Mouse (Mus musculus) thymus, adult 2 months (tissue): ENCODE measurements around the gene Mfsd2a. TPM values are rescaled to one million over a fixed set of nuclear protein-coding genes. Genes with fewer than 3 reads are reported as not detected.

ENCODE experiments used
- DNase-seq: peaks from one replicate; pipeline ENCODE4 v3.0.0; 2021
- H3K27ac ChIP-seq: fragments of 200-500 bp; 2 replicates; pipeline ENCODE4 v1.5.1; 2012; ENCODE audit warnings: low read length, control low read depth; ENCODE audit not compliant: control insufficient read depth, insufficient read depth
- H3K27me3 ChIP-seq: fragments of 200-500 bp; 2 replicates; pipeline ENCODE4 v1.6.1; 2012; ENCODE audit warnings: mild to moderate bottlenecking, low read length, moderate library complexity, mixed read lengths; ENCODE audit not compliant: control insufficient read depth, insufficient read depth
- H3K36me3 ChIP-seq: fragments of 200-500 bp; 2 replicates; pipeline ENCODE4 v1.6.1; 2012; ENCODE audit warnings: mild to moderate bottlenecking, low read length, moderate library complexity; ENCODE audit not compliant: control insufficient read depth, insufficient read depth
- H3K4me1 ChIP-seq: fragments of 200-500 bp; replicated peaks from 2 replicates; pipeline ENCODE4 v1.6.1; 2012; ENCODE audit warnings: low read length; ENCODE audit not compliant: control insufficient read depth, insufficient read depth
- H3K4me3 ChIP-seq: fragments of 200-500 bp; 2 replicates; pipeline ENCODE4 v1.5.1; 2012; ENCODE audit warnings: mild to moderate bottlenecking, low read length, control low read depth, moderate library complexity; ENCODE audit not compliant: control insufficient read depth, insufficient read depth
- CTCF ChIP-seq: fragments of 200-500 bp; IDR thresholded peaks from 2 replicates; pipeline ENCODE4 v1.5.1; 2012; ENCODE audit warnings: mild to moderate bottlenecking, control low read depth, low read length, moderate library complexity, borderline replicate concordance; ENCODE audit not compliant: control insufficient read depth, poor library complexity, insufficient read depth; ENCODE audit errors: extremely low read depth
- POLR2A ChIP-seq: fragments of 200-500 bp; IDR thresholded peaks from 2 replicates; pipeline ENCODE4 v1.6.1; 2012; ENCODE audit warnings: mild to moderate bottlenecking, low read length, control low read depth, moderate library complexity; ENCODE audit not compliant: control insufficient read depth, poor library complexity, insufficient read depth; ENCODE audit errors: extremely low read depth
- WGBS: fragments of 180-500 bp; shearing (Covaris S2); methylation state at CpG from one replicate; pipeline ENCODE4 v1.1.7; 2018; 5-methylcytosine and 5-hydroxymethylcytosine counted together
- polyA plus RNA-seq: library from polyadenylated mRNA; depleted of rRNA; stranded (reverse); fragments of >200 nt; gene quantifications from 2 replicates; pipeline ENCODE4 v1.2.3, GENCODE M21; 2012

The Mfsd2a gene
- polyA plus RNA-seq, 1 experiment = 3.5 TPM

DNA sequence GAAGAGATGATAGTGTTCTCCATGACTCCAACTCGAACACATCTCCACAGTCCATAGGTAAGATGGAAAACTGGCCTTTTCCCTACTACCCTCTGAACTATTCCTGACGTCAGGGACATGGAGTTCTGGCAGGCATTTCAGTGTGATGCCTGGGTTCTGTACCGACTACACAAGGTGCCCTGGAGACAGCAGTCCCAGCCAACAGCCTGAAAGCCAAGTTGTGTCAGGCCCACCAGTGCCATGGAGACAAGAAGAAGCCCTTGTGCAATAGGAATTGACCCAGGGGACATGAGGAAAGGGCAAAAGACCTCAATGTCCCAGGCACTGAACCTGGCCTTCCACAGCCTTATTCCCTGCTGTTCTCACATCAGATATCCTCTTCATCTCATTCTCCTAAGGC, 18.8 kb upstream of the Mfsd2a start:
- peaks cover 14% of the 10 kb centered on the region for H3K4me1 ChIP-seq
- TF ChIP-seq POLR2A (no peak), CTCF (no peak)
- no peaks in the 10 kb centered on the region for H3K27me3 ChIP-seq
- H3K36me3 ChIP-seq = no peaks in the 10 kb centered on the region
- H3K4me3 ChIP-seq = no peak overlapping the region
- no peak overlapping the region for H3K27ac ChIP-seq
- no peak for DNase-seq
- WGBS = 97% methylated on average over 3 of the region's 3 CpGs

DNA sequence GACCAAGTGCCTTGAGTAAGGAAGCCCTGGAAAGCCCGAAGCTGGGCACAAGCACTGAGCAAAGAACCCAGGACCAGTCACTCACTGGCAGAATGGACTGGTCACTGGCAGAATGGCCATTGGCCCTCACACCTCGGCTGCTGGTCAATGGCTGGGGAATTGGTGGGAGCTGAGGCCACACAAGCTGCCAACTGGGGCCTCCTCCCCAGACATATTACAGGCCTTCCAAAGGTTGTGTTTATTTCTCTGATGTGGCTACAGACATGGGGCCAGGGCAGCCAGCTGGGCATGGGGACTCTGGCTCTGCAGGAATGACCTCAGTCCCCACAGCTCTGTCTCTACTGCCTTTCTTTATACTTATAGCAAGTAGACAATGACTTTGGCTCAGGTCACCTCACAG, 17.9 kb upstream of the Mfsd2a start:
- Histone ChIP-seq H3K36me3 (no peaks in the 10 kb centered on the region), H3K4me3 (no peak overlapping the region), H3K27ac (no peak overlapping the region), H3K27me3 (no peaks in the 10 kb centered on the region), H3K4me1 (peaks cover 9% of the 10 kb centered on the region)
- 95% methylated on average over 2 of the region's 2 CpGs for WGBS
- TF ChIP-seq POLR2A (no peak), CTCF (no peak)
- DNase-seq = no peak

DNA sequence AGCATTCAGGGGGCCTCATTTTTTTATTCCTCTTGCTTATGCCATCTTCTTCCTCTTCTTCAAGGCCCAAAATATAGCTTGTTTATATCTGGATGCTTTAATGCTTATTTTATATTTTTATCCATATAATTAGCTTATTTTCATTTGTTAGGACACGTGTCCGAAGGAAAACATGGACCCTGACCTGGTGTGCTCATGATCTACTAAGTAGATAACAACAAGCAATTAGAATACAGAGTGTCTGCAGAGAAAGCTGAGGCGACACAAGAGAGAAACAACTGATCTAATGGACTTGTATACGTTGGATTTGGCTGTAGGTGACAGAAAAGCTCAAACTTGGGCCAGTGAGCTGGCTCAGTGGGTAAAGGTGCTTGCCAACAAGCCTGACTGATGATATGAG, 15.9 kb upstream of the Mfsd2a start:
- no peak for TF ChIP-seq CTCF
- TF ChIP-seq POLR2A = no peak
- DNase-seq = no peak
- no peak overlapping the region for H3K27ac ChIP-seq
- 95% methylated on average over 4 of the region's 4 CpGs for WGBS
- H3K4me1 ChIP-seq = no peaks in the 10 kb centered on the region
- H3K27me3 ChIP-seq = no peaks in the 10 kb centered on the region
- no peaks in the 10 kb centered on the region for H3K36me3 ChIP-seq
- no peak overlapping the region for H3K4me3 ChIP-seq

DNA sequence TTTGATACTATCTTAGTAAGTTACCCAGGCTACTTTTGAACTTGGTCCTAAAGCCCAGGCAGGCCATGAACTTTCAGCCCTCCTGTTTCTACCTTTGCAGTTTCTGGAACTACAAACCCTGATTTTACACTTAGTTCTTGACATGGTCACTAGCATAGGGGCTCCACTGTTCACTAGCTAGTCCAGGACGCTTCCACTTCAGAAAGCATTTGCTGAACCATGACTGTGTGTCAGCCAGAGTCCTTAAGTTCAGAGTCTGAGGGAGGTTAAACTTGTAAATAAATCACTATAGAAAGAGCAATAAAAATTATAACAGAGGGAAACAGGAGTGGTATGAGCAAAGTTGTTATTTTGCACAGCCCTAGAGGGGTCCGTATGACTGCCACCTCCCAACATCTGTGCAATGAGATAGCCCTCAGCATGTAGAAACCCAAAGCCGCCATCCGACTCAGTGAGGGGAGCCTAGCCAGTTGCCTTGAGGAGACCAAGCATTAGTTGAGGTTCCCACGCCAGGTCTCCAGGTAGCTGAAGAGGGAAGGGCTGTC, 14.1 kb upstream of the Mfsd2a start:
- Histone ChIP-seq H3K4me3 (no peak overlapping the region), H3K27me3 (no peaks in the 10 kb centered on the region), H3K27ac (no peak overlapping the region), H3K36me3 (no peaks in the 10 kb centered on the region), H3K4me1 (no peaks in the 10 kb centered on the region)
- 96% methylated on average over 5 of the region's 5 CpGs for WGBS
- TF ChIP-seq CTCF (no peak), POLR2A (no peak)
- DNase-seq = no peak

DNA sequence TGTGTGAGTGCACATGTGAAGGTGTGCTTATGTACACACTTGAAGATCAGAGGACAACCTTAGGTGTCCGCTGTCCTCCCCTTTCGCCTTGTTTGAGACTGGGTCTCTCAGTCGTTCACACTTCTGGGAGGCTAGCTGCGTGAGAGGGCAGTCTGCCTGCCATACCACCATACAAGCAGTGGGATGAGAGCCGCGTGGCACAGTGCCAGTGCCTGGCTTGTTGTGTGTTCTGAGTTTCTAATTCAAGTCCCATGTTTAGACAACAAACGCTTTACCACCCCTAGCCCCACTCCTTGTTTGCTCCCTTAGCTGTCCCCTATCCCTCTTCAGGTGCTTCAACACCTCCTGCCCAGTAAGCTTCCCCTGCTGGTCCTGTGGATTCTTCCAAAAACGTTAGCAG, 11.1 kb upstream of the Mfsd2a start:
- Histone ChIP-seq H3K27ac (no peak overlapping the region), H3K36me3 (no peaks in the 10 kb centered on the region), H3K4me1 (peaks cover 3% of the 10 kb centered on the region; the same call in 1 of the 2 replicates), H3K27me3 (no peaks in the 10 kb centered on the region), H3K4me3 (no peak overlapping the region)
- no peak for DNase-seq
- TF ChIP-seq POLR2A (no peak), CTCF (no peak)
- 87% methylated on average over 8 of the region's 8 CpGs for WGBS

DNA sequence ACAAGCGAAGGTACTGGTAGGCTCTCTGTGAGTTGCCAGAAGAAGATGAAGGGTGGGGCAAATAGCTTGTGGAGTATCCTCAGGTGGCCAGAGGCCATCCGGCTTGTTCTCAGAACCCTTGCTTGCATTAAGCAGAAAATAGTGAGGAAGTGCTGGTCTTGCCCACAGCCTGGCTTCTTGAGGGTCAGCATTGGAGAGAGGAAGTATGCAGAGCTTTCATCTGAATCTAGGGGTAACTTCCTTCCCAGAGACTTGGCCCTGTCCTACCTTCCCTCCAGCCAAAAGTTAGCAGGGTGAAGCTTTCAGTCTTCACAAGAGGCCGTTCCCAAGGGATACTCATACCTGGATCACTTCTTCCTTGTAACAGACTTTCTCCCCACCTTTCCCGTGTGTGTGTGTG, 10.7 kb upstream of the Mfsd2a start:
- no peaks in the 10 kb centered on the region for H3K36me3 ChIP-seq
- no peaks in the 10 kb centered on the region for H3K27me3 ChIP-seq
- DNase-seq = no peak
- no peak overlapping the region for H3K27ac ChIP-seq
- TF ChIP-seq POLR2A (no peak), CTCF (no peak)
- peaks cover 3% of the 10 kb centered on the region; the same call in 1 of the 2 replicates for H3K4me1 ChIP-seq
- no peak overlapping the region for H3K4me3 ChIP-seq
- WGBS = 67% methylated on average over 4 of the region's 4 CpGs

DNA sequence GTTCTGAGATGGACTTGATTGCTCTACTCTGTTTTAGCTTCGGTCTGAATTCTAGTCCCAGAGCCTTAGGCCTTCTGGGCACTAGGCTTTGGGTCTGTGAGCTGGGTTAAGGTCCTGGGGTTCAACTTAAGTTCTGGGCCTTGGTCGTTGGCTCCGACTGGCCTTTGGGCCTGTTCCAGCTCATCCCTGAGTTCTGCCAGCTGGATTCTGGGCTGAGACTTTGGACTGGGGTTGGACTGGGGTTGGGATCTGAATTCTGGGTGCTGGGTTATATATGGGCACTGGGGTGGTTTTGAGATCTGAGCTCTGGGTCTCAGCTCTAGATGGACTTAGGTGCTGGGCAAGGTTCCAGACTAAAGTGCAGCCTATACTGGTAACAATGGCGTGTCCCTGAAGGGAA, 10.2 kb upstream of the Mfsd2a start:
- Histone ChIP-seq H3K27ac (no peak overlapping the region), H3K4me3 (no peak overlapping the region), H3K27me3 (no peaks in the 10 kb centered on the region), H3K36me3 (no peaks in the 10 kb centered on the region), H3K4me1 (peaks cover 3% of the 10 kb centered on the region; the same call in 1 of the 2 replicates)
- TF ChIP-seq POLR2A = no peak
- no peak for TF ChIP-seq CTCF
- DNase-seq = no peak
- 87% methylated on average over 4 of the region's 4 CpGs for WGBS
